Mouse (Mus musculus): ENCODE results near the gene Ccdc54.

The Ccdc54 gene

GRCm38 (mm10) chr16:50591054-50591453 is at the start of gene Ccdc54:
Ccdc54 (minus strand) TSS chr16:50591154.
- DNase-seq (ENCODE audit: low spot score), result no peak

- no peak for DNase-seq (ENCODE audit: low spot score)
Measured at GRCm38 (mm10) chr16:50632585-50632984, 41.6 kb upstream of the Ccdc54 start.

- DNase-seq (ENCODE audit: low spot score), result peak; percentile 5
Measured at GRCm38 (mm10) chr16:50615569-50615968, 24.6 kb upstream of the Ccdc54 start.

GRCm38 (mm10) chr16:50612944-50613343 is 22.0 kb upstream of the Ccdc54 start:
- DNase-seq (ENCODE audit: low spot score), result no peak

GRCm38 (mm10) chr16:50610580-50610979 is 19.6 kb upstream of the Ccdc54 start:
- no peak for DNase-seq (ENCODE audit: low spot score)

GRCm38 (mm10) chr16:50607776-50608562 is 17.0 kb upstream of the Ccdc54 start:
- DNase-seq (ENCODE audit: low spot score), result peak; percentile 57

- no peak for DNase-seq (ENCODE audit: low spot score)
Measured at GRCm38 (mm10) chr16:50604826-50605225, 13.9 kb upstream of the Ccdc54 start.

GRCm38 (mm10) chr16:50601947-50602346 is 11.0 kb upstream of the Ccdc54 start:
- DNase-seq (ENCODE audit: low spot score), result no peak

GRCm38 (mm10) chr16:50600665-50601064 is 9.7 kb upstream of the Ccdc54 start:
- no peak for DNase-seq (ENCODE audit: low spot score)

GRCm38 (mm10) chr16:50596679-50597078 is 5.7 kb upstream of the Ccdc54 start:
- DNase-seq (ENCODE audit: low spot score), result no peak

GRCm38 (mm10) chr16:50596171-50596570 is 5.2 kb upstream of the Ccdc54 start:
- DNase-seq (ENCODE audit: low spot score), result no peak

- no peak for DNase-seq (ENCODE audit: low spot score)
Measured at GRCm38 (mm10) chr16:50594876-50595275, 3.9 kb upstream of the Ccdc54 start.

- no peak for DNase-seq (ENCODE audit: low spot score)
Measured at GRCm38 (mm10) chr16:50593361-50593760, 2.4 kb upstream of the Ccdc54 start.

- DNase-seq (ENCODE audit: low spot score), result no peak
Measured at GRCm38 (mm10) chr16:50589574-50590151, 1.3 kb downstream of the Ccdc54 start.

- no peak for DNase-seq (ENCODE audit: low spot score)
Measured at GRCm38 (mm10) chr16:50588191-50588590, 2.8 kb downstream of the Ccdc54 start.

- no peak for DNase-seq (ENCODE audit: low spot score)
Measured at GRCm38 (mm10) chr16:50587139-50587538, 3.8 kb downstream of the Ccdc54 start.

- no peak for DNase-seq (ENCODE audit: low spot score)
Measured at GRCm38 (mm10) chr16:50578361-50578760, 12.6 kb downstream of the Ccdc54 start.

GRCm38 (mm10) chr16:50572557-50572956 is 18.4 kb downstream of the Ccdc54 start:
- DNase-seq (ENCODE audit: low spot score), result no peak

GRCm38 (mm10) chr16:50559163-50559771 is 31.7 kb downstream of the Ccdc54 start:
- no peak for DNase-seq (ENCODE audit: low spot score)

GRCm38 (mm10) chr16:50553828-50554227 is 37.1 kb downstream of the Ccdc54 start:
- DNase-seq (ENCODE audit: low spot score), result no peak

- no peak for DNase-seq (ENCODE audit: low spot score)
Measured at GRCm38 (mm10) chr16:50551871-50552528, 39.0 kb downstream of the Ccdc54 start.

- DNase-seq (ENCODE audit: low spot score), result no peak
Measured at GRCm38 (mm10) chr16:50550927-50551326, 40.0 kb downstream of the Ccdc54 start.

Data from layer of hippocampus, adult 9-10 months (tissue).